Mouse (Mus musculus): ENCODE results near the gene Sned1. TPM values are rescaled to one million over a fixed set of nuclear protein-coding genes. Genes with fewer than 3 reads are reported as not detected.

Sned1 gene
- 6.9 TPM for polyA plus RNA-seq (2014; fragmentation: Illumina TruSeq; extraction: RNeasy Lipid Tissue Mini Kit (QIAGEN cat#74804); ENCODE audit: low read depth, low replicate concordance)

GRCm38 (mm10) chr1:93235576-93236544, at the start of gene Sned1:
Sned1 (plus strand) TSS chr1:93235841.

GRCm38 (mm10) chr1:93305581-93306337, 70.1 kb downstream of the Sned1 start, which contains the start of gene Mterf4:
Mterf4 (minus strand) TSS chr1:93305915.

GRCm38 (mm10) chr1:93342648-93343503, 107.2 kb downstream of the Sned1 start, which contains the start of the genes Ppp1r7 and Pask:
Ppp1r7 (plus strand) TSS chr1:93342854.
Pask (minus strand) TSS chr1:93343482.

Other genes starting within 250 kb of the Sned1 start
- not detected for gene Aqp12, start 229.5 kb upstream of the Sned1 start, polyA plus RNA-seq (2014; fragmentation: Illumina TruSeq; extraction: RNeasy Lipid Tissue Mini Kit (QIAGEN cat#74804); ENCODE audit: low read depth, low replicate concordance)
- 0.05 TPM for gene Kif1a, start 133.9 kb upstream of the Sned1 start, polyA plus RNA-seq (2014; fragmentation: Illumina TruSeq; extraction: RNeasy Lipid Tissue Mini Kit (QIAGEN cat#74804); ENCODE audit: low read depth, low replicate concordance)
- gene Agxt, start 100.6 kb upstream of the Sned1 start, polyA plus RNA-seq (2014; fragmentation: Illumina TruSeq; extraction: RNeasy Lipid Tissue Mini Kit (QIAGEN cat#74804); ENCODE audit: low read depth, low replicate concordance): 60.3 TPM
- not detected for gene 2310007B03Rik, start 74.9 kb upstream of the Sned1 start, polyA plus RNA-seq (2014; fragmentation: Illumina TruSeq; extraction: RNeasy Lipid Tissue Mini Kit (QIAGEN cat#74804); ENCODE audit: low read depth, low replicate concordance)
- not detected for gene Crocc2, start 67.1 kb upstream of the Sned1 start, polyA plus RNA-seq (2014; fragmentation: Illumina TruSeq; extraction: RNeasy Lipid Tissue Mini Kit (QIAGEN cat#74804); ENCODE audit: low read depth, low replicate concordance)
- 16.7 TPM for gene Mterf4, start 70.1 kb downstream of the Sned1 start, polyA plus RNA-seq (2014; fragmentation: Illumina TruSeq; extraction: RNeasy Lipid Tissue Mini Kit (QIAGEN cat#74804); ENCODE audit: low read depth, low replicate concordance)
- gene Ppp1r7, start 107.0 kb downstream of the Sned1 start, polyA plus RNA-seq (2014; fragmentation: Illumina TruSeq; extraction: RNeasy Lipid Tissue Mini Kit (QIAGEN cat#74804); ENCODE audit: low read depth, low replicate concordance): 60.3 TPM
- 0.29 TPM for gene Pask, start 107.6 kb downstream of the Sned1 start, polyA plus RNA-seq (2014; fragmentation: Illumina TruSeq; extraction: RNeasy Lipid Tissue Mini Kit (QIAGEN cat#74804); ENCODE audit: low read depth, low replicate concordance)
- not detected for gene Ano7, start 138.1 kb downstream of the Sned1 start, polyA plus RNA-seq (2014; fragmentation: Illumina TruSeq; extraction: RNeasy Lipid Tissue Mini Kit (QIAGEN cat#74804); ENCODE audit: low read depth, low replicate concordance)
- 114 TPM for gene Hdlbp, start 243.0 kb downstream of the Sned1 start, polyA plus RNA-seq (2014; fragmentation: Illumina TruSeq; extraction: RNeasy Lipid Tissue Mini Kit (QIAGEN cat#74804); ENCODE audit: low read depth, low replicate concordance)

All from liver, adult 10 weeks (tissue).